Mouse (Mus musculus): ENCODE measurements around the gene Rwdd2b.

- TF ChIP-seq CTCF (IDR thresholded peaks at IDR 0.05; ENCODE audit: control insufficient read depth, insufficient read depth, insufficient replicate concordance, low read depth, low read length) (no peak), POLR2A (IDR thresholded peaks at IDR 0.05; ENCODE audit: control insufficient read depth, low read depth, low read length) (no peak)
Measured at GRCm38 (mm10) chr16:87427516-87427915, 12.9 kb downstream of the Rwdd2b start.

Measured in testis, adult 2 months (tissue).